Mouse (Mus musculus) stomach, postnatal 0 days (tissue): ENCODE data around the gene Serpinb6a.

Experiments
- CTCF ChIP-seq: IDR thresholded peaks from 2 replicates; pipeline ENCODE4 v1.5.1; 2016; ENCODE audit warnings: antibody characterized with exemption, low read depth, mild to moderate bottlenecking, moderate library complexity
- EP300 ChIP-seq: optimal IDR thresholded peaks from 2 replicates; pipeline ENCODE3; 2016; ENCODE audit warnings: antibody characterized with exemption

DNA sequence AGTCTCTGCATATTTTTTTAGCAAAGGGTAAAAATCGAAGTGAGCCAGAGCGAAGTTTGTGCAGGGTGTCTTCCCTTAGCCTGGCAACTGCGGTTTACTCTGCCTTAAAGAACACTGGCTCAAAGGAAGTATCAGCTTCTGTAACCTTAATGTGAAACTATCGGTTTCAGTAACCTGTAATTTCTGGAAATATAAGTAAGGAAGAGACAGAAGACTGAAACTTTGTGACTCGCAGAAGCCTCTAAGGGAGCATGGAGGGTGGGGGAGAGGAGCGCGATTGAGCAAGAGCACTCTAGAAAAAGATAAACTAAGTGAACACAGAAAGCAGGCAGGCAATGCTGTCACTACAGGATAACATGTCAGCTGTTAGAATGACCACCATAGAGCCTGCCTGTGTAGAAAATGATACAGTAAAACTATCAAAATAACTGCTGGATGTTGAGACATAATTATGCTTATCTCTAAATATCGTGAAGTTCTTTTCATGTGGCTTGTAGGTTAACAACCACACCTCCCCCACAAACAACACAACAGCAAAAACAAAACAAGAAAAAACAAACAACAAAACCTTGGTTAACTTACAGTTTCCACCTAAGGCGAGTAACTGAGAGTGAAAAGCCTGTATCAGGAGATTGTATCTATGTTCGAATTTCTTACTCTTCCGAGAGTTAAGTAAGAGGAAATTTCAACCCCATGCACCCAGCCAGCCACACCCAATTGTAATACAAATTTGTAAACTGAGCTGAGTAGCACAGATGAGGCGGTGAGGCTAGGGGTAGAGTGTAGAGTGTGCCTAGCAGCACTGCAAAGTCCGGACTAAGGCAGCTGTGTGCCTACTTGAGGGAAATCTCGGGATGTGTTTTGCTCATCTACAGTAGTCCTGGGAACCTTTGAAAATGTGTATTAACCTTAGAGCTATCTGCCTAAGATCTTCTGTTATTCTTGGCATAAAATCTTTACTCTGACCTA is 37.3 kb downstream of the Serpinb6a start:
- TF ChIP-seq CTCF, result no peak
- no peak for TF ChIP-seq EP300
